Mouse (Mus musculus) kidney, postnatal 14 days (tissue): ENCODE measurements around the gene Muc1.
A peak's percentile ranks its signal among the peaks of the same experiment; 100 is the strongest.

ENCODE experiments used
- DNase-seq: peaks from one replicate; pipeline ENCODE4 v3.0.0; 2022; ENCODE audit warnings: mixed read lengths

Muc1 gene

DNA sequence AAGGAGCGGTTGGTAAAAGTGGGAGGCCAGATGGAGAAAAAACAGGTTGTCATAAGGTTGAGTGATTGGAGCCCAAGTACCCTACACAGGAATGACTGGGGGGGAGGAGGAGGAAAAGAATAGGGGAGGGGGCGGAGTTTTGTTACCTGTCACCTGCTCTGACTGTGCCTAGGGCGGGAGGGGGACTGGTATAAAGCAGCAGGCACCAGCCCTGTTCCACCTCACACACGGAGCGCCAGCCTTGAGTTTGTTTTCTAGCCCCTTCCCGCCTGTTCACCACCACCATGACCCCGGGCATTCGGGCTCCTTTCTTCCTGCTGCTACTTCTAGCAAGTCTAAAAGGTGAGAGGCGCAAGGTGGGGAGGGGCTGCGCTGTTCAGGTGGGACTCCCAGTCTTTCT is at the start of gene Muc1:
Gene Muc1, plus strand, starts transcription at position 222 of the 400 bp plus-strand sequence.
- peak; percentile 68 for DNase-seq

DNA sequence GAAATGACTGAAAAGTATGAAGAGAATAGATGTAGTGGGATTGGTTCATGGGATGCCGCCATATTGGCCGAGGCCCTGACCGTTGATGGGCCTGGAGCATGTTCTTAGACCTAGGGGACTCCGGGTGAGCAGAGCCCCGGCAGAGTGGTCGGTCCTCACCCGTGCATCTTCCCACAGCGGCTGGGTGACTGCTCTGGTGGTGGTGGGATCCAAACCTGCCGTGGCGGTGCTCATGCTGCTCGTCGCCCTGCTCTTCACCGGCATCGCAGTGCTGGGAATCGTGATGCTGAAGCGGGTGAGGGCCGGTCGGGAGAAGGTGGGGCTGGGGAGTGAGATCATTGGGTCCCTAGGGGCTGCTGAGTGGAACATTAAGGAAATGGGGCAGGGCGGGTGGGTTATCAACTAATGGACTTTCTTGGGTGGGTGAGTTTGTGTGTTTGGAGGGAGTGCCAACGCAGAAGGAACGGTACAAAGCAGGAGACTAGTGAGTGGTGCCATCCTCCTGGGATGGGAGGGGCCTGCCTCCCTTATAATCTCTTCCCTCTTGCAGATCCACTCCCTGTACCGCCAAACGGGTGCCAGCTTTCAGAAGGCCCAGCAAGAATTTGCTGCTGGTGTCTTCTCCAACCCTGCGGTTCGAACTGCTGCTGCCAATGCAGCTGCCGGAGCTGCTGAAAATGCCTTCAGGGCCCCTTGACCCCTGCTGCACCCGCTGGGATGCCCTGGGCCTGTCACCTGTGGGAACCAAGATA is 46.9 kb upstream of the Muc1 start:
- DNase-seq = no peak

DNA sequence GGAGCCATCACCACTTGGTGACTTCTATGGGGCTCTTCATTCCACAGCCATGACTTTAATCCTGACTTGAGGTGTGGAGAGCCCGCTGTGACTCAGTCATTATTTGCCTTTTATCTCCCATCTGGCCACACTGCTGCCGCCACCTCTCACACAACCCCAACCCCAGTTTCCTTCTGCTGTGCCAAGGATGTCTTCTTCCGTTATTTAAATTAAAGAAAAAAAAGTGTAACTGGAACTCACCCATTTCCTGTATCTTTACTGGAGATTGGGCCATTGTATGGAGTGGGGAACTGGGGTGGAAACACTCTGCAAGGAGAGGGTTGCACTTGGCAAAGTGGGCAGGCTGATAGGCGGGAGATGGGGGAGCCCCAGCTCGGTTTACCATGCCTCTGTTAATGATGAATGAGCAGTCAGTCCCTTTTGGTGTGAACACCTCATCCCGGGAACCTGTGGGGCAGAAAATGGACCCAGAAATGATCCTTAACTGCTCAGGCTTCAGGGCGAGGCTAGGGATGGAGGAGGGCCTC is 46.3 kb upstream of the Muc1 start:
- no peak for DNase-seq

DNA sequence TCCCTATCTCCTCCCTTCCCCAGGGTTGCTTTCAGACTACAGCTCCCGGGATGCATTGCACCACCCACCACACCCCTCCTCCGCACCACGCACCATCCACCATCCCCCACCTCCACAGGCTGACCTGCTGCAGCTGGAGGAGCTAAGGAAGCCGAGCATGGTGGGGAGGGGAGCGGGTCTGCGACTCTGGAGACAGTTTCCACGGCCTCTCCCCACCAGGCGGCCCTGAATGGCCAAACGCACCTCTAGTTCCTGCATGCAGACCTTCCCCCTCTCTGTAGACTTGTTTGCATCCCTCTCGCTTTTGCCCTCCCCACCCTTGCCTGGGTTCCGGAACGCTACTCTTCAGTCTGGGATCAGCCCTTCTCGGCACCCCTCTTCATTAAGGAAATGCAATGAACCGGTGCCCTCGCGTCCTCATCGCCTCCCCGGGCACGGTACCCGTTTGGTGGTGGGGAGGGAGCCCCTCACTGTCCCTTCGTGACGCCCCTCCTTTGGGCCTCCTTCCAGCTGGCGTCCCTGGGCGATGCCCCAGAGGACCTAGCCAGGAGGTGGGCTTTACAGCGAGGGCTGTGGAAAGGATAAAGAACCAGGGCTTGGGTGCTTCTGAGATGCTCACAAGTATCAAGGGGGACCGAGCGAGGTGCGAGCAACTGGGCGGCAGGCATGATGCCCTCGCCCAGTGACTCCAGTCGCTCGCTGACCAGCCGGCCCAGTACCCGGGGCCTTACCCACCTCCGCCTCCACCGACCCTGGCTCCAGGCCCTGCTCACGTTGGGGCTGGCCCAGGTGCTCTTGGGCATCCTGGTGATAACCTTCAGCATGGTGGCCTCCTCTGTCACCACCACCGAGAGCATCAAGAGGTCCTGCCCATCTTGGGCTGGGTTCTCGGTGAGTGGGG is 45.5 kb upstream of the Muc1 start, which contains the start of gene Fam189b:
Gene Fam189b, plus strand, starts transcription at position 86 of the 901 bp plus-strand sequence.
- DNase-seq = peak; percentile 90

DNA sequence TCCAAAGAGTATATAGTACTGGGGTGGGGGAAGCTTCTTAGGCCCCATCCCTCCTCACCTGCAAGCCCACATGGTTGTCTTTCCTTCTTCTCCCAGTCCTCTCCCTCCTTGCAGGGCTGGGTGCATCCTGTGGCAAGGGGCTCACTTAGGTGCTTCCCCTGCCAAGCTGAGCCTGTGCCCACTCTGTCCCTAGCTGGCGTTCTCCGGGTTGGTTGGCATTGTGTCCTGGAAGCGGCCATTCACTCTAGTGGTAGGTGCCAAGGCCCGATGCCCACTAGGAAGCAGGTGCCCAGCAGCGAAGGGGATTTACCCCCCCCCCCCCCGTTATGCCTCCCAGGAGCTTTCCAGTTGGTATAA is 44.9 kb upstream of the Muc1 start:
- no peak for DNase-seq

DNA sequence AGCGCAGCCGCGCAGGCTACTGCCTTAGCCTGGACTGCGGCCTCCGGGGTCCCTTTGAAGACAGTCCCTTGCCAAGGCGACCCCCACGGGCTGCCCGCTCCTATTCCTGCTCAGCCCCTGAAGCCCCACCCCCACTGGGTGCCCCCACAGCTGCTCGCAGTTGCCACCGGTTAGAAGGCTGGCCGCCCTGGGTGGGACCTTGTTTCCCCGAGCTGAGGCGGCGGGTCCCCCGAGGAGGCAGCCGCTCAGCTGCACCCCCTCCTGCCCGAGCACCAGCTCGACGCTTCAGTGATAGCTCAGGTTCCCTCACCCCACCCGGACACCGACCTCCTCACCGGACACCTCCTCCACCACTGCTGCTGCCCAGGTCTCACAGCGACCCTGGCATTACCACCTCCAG is 41.7 kb upstream of the Muc1 start:
- DNase-seq = no peak

DNA sequence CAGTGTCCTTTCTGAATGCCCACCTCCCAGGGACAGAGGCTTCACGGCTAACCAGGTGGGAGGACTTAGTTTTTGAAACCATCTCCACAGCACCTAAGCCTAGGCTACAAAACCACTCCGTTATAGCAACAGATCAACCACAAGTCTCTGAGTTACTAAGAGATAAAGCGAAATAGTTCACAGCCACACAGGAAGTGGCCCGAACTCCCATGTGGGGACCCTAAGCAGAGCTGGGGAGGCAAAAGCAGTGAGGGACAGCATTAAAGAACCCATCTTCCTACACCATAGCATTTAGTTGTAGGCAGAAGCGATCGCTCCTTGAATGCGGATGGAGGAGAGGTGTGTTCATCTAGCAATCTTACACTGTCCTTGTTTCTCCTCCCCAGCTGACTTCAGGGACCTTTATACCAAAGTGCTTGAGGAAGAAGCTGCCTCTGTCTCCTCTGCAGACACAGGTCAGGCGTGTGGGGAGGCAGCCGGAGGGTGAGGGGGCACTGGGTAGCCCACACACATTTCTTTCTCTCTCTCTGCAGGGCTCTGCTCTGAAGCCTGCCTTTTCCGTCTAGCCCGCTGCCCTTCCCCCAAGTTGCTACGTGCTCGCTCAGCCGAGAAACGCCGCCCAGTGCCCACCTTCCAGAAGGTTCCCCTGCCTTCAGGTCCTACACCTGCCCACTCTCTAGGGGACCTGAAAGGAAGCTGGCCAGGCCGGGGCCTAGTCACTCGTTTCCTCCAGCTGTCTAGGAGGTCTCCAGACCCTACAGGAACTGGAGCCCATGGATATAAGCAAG is 41.0 kb upstream of the Muc1 start:
- no peak for DNase-seq

DNA sequence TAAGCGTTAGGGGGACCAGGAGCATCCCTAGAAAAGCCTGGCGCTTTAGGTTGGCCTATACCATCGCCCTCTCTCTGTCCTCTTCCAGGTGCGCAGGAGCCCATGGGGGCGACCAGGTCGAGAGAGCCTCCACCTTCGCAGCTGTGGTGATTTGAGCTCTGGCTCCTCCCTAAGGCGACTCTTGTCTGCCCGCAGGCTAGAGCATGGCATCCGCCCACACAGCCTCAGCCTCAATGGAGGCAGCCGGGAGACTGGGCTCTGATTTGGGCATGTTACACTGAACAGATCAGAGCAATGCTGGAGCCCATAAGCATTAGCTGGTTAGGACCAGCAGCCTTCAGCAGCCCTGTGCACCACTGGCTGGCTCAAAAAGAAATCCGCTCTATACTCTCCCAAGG is 40.4 kb upstream of the Muc1 start:
- no peak for DNase-seq

DNA sequence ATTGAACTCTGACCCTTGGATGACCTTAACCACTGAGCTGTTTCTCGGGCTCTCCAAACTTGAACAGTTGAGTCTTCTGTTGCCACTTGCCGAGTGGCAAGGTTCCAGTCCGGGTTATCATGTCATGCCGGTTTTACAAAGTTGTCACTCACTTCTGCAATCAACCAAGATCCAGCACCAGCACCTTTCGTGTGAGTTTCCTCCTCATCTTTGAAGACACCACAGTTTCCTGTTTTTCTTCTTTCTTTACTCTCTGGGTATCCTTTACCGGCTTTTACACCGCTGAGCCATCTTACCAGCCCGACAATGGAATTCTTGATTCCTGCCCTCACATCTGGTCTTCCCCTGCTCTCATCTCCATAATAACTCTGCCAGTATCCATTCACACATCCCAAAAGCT is 38.4 kb upstream of the Muc1 start:
- no peak for DNase-seq

DNA sequence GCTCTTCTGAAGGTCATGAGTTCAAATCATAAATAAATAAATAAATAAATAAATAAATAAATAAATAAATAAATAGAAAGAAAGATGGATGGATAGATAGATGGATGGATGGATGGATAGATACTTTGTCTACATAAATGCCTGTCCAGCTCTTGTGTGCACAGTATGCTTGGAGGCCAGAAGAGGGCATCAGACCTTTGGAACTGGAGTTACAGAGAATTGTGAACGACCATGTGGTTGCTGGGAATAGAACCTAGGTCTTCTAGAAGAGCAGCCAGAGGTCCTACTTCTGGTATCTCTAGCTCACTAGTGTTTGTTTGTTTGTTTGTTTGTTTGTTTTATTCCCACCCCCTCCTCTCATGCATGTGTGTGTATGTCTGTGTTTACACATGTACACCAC is 35.5 kb upstream of the Muc1 start:
- no peak for DNase-seq

DNA sequence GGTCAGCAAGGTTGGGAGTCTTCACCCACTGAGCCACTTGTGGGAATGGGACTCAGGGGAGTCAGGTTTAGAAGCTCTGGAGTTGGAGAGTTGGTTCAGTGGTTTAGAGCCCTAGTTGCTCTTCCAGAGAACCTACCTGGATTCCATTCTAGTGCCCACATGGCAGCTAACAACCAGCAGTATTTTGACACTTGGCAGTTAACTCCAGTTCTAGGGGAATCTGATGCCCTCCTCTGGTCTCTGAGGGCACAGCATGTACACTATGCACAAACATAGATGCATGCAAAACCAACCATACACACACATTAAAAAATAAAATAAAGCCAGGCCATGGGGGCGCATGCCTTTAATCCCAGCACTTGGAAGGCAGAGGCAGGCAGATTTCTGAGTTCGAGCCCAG is 35.0 kb upstream of the Muc1 start:
- no peak for DNase-seq

DNA sequence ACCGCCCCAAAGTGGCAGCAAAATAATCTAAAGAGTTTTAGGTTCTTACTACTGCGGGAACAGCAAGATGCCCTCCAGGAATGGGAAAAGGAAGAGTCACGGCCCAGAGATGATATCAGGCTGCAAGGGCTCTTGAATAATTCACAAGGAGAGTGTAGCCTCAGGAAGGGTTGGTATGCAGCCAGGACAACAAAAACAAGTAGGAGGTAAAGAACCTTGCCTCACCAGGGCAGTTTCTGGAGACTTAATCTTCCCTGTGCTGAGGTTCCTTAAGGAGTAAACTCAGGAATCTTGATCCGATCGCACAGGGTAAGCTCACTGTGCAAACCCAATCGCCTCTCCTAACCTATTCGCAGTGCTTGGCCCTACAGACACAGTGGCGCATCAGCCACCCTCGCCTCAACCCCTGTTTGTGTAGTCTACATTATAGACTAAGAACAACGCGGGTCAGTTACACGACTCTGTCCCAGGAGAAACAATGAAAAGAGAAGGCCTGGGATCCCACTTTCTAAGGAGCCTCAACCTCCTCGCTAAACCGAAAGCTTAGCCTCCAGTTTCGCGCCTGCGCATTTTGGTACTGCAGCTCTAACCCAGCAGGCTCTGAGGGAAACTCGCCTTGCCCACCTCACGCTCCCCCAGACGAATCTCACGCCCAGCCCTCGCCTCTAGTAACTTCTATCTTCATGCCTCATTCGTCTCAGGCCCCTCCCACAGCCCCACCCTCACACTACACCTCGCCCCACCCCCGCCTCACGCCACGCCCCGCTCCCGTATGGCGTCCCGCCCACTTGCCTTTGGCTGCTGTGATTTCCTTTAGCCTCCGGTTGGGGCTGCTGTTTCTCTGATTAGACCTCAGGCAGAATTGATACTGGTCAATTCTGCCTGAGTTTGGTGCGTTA is 32.6 kb upstream of the Muc1 start:
- DNase-seq = peak; percentile 93

DNA sequence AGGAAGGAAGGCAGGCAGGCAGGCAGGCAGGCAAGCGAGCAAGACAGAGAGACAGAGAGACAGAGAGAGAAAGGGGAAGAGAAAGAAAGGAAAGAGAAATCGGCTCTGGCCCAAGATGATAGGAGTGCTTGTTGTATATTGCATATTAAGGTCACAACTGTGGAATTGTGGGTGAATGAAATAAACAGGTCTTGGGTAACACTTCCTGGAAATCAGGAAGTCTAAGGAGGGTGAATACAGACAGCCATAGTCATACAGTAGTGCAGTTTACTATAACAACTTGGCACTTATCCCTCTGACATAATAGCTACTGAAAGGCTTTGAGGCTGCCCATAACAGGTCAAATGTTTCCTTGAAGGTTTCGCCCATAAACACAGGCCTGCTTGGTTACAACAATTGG is 29.0 kb upstream of the Muc1 start:
- DNase-seq = no peak

DNA sequence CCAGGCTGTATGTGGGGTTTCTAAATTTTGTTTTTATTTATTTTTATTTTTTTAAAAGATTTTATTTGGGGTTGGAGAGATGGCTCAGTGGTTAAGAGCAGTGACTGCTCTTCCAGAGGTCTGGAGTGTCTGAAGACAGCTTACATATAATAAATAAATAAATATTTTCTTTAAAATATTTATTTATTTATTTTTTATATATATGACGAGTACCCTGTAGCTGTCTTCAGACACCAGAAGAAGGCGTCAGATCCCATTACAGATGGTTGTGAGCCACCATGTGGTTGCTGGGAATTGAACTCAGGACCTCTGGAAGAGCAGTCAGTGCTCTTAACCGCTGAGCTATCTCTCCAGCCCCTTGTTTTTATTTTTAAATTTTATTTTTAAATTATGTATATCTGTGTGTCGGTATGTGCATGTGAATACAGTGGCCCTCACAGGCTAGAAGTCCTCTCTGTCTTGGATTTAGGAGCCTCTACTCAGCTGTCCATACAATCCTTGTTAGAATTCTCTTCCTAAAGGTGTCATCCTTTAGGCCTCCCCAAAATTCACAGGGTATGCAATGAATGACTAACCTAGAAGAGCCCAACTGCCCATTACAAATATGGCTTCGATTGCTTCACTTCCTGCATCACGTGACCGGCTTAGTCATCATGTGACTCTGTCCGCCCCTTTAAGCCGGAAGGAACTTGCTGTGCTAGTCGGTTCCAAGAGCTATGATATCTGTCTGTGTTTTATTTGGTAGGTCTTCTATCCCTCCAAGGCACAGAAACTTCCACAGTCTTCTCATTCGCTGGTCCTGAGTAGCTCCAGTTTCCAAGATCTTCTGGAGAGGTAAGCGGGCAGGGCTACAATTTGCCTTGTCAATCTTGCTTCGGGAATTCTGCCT is 26.4 kb upstream of the Muc1 start, which contains the start of gene Gba:
Gene Gba, plus strand, starts transcription at position 676 of the 889 bp plus-strand sequence.
- peak; percentile 89 for DNase-seq

DNA sequence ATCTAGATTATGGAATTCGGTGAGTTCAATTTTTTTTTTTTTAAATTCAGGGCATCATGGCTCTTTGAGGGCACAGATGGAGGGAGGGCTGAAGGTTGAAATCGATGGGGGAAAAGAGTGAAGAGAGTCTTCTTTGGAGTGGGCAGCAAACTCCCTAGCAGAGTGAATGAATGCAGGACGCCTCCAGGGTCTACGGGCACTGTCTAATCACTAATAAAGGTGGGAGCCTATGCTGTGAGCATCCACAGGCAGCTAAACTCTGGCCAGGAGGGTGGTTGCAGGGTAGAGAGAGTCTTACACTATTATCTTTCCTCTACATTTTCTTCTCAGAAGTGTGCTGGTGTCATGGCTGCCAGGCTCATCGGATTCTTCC is 25.7 kb upstream of the Muc1 start:
- DNase-seq = no peak

DNA sequence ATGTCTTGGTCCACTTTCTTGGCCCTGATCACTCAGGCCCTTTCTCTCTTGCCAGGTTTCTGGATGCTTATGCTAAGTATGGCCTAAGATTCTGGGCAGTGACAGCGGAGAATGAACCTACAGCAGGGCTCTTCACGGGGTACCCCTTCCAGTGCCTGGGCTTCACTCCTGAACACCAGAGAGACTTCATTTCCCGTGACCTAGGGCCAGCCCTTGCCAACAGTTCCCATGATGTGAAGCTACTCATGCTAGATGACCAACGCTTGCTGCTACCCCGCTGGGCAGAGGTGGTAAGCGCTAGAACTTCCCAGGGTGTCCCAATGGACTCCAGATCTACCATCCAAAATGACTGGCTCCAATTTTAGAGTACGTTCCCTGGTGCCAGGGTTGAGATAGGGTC is 22.8 kb upstream of the Muc1 start:
- DNase-seq = no peak

DNA sequence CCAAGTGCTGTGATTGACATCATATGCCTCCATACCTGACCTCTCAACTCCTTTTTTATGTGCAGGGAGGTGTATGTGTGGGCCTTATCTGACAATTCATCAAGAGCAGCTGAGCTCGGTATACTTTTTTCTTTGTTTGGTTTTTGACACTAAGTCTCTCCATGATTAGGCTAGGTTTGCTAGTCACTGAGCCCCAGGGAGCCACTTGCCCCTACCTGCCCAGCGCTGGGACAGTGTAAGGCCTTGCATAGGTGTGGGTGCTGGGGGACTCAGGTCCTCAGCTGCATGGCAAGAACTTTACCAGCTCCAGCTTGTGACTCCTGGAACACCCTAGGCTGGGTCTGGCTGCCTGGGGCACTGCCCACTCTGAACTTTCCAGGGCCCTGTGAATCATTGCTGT is 22.2 kb upstream of the Muc1 start:
- no peak for DNase-seq

DNA sequence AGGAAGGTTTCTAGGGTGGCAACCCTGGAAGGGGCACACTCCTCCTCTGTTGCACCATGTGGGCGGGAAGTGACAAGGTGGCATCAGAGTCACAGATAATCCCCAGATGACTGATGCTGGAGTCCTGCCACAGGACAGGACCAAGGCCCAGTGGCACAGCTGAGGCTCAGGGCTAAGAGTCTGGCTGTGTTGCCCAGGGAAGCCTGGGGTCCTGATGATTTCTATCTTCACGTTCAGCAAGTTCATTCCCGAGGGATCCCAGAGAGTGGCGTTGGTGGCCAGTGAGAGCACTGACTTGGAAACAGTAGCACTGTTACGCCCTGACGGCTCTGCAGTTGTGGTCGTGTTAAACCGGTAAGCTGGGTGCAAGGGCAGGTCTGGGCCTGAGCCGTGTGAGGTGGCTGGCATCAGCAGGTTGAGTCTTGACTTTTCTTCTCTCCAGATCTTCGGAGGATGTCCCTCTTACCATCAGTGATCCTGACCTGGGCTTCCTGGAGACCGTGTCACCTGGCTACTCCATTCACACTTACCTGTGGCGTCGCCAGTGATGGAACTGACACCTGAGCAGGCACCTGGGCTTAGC is 20.7 kb upstream of the Muc1 start:
- DNase-seq = no peak

DNA sequence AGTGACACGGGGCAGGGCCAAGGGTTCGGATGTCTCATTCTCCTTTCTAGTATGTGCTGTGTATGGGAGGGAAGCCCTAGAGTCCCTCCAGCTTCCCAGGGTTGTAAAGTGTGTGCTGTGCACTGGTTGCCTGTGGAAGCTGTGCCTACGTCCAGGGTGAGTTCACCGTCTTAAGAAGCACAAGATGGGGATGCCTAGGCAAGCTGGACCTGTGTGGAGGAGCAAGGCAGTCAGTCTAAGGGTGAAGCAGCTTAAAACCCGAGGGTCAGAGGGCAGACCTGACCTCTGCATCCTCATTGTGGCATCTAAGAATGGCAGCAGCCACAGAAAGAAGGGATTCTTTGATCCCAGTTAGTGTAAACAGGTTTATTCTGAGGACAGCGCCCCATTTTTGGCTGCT is 20.1 kb upstream of the Muc1 start:
- no peak for DNase-seq

DNA sequence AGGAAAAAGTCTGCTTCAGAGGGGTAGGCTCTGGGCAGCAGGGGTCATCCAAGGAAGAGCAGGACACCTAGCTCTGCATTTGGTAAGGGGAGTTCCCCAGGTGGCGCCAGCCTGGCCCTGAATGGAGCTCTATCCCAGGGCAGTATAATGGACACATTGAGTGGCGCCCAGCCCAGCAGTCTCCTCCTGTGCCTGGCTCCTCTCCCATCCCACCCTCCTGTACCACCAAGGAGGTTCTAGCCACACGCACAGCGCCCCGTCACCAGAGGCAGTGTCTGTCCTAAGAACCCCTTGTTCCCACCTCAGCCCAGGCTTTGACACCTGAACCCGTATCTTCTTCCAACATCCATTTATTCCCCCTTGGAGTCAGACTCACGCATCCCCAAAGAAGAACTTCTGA is 19.1 kb upstream of the Muc1 start:
- no peak for DNase-seq

DNA sequence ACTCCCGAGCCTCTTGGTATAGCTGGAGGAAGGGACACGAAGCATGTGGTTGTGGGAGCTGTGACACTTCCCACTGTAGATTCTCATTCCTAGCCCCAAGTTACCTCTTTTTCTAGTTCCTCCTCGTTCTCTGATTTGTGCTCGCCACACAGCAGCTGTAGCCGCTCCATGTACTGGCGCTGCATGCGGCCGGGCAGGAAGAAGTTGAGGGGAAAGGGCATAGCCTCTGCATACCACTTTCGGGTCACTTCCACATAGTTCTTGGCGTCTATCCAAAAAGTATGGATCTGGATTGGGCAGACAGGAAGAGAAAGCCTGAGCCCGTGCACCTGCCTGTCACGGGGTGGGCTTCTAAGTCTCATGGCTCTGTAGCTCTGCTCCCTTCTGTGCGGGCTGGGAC is 18.7 kb upstream of the Muc1 start:
- peak; percentile 41 for DNase-seq
